Mouse (Mus musculus) common myeloid progenitor, adult 5-6 weeks (primary cell): Measurements from ENCODE around the gene Frmd8. TPM values are rescaled to one million over a fixed set of nuclear protein-coding genes. Genes with fewer than 3 reads are reported as not detected.

Source experiments
- total RNA-seq: library from RNA; stranded (forward); fragments of 200-1000, 187-1606 nt; gene quantifications from 2 replicates; pipeline ENCODE4 v1.2.3, GENCODE M21; 2017

The Frmd8 gene
- total RNA-seq, 1 experiment from 2014 or later = 21.1 TPM

Other genes with a start within 250 kb of the Frmd8 start
- 34.8 and 44.1 TPM in 2 replicates for gene Rela, start 237.8 kb downstream of the Frmd8 start, total RNA-seq
- 23.0 and 113 TPM in 2 replicates for gene Sipa1, start 211.6 kb downstream of the Frmd8 start, total RNA-seq
- gene Map3k11, start 186.5 kb downstream of the Frmd8 start, total RNA-seq = 18.8 and 21.6 TPM in 2 replicates
- 18.0 and 19.8 TPM in 2 replicates for gene Pcnx3, start 186.4 kb downstream of the Frmd8 start, total RNA-seq
- not detected in 2 replicates for gene Kcnk7, start 170.9 kb downstream of the Frmd8 start, total RNA-seq
- 29.8 and 31.7 TPM in 2 replicates for gene Ehbp1l1, start 149.0 kb downstream of the Frmd8 start, total RNA-seq
- gene Fam89b, start 145.6 kb downstream of the Frmd8 start, total RNA-seq = 17.8 and 35.4 TPM in 2 replicates
- 11.9 and 18.1 TPM in 2 replicates for gene Ltbp3, start 134.4 kb downstream of the Frmd8 start, total RNA-seq
- gene Scyl1, start 103.9 kb downstream of the Frmd8 start, total RNA-seq = 23.5 and 30.9 TPM in 2 replicates
- gene Slc25a45, start 2.5 kb upstream of the Frmd8 start, total RNA-seq = 34.0 and 41.0 TPM in 2 replicates
- 0.34 and 2.8 TPM in 2 replicates for gene Tigd3, start 18.9 kb upstream of the Frmd8 start, total RNA-seq
- 87.4 and 131 TPM in 2 replicates for gene Dpf2, start 37.7 kb upstream of the Frmd8 start, total RNA-seq
- not detected in 2 replicates for gene Cdc42ep2, start 49.5 kb upstream of the Frmd8 start, total RNA-seq
- gene Pola2, start 88.9 kb upstream of the Frmd8 start, total RNA-seq = 61.2 and 63.5 TPM in 2 replicates
- gene Slc22a20, start 110.9 kb upstream of the Frmd8 start, total RNA-seq = not detected in 2 replicates
- gene Capn1, start 140.6 kb upstream of the Frmd8 start, total RNA-seq = 29.9 and 37.2 TPM in 2 replicates
- gene Syvn1, start 171.3 kb upstream of the Frmd8 start, total RNA-seq = 5.9 and 6.5 TPM in 2 replicates
- 25.8 and 35.8 TPM in 2 replicates for gene Mrpl49, start 182.5 kb upstream of the Frmd8 start, total RNA-seq
- 1,809 and 1,850 TPM in 2 replicates for gene Fau, start 182.6 kb upstream of the Frmd8 start, total RNA-seq
- 10.3 and 11.6 TPM in 2 replicates for gene Znhit2, start 185.9 kb upstream of the Frmd8 start, total RNA-seq
- 4.9 and 5.9 TPM in 2 replicates for gene Tm7sf2, start 193.1 kb upstream of the Frmd8 start, total RNA-seq
- 43.1 and 54.1 TPM in 2 replicates for gene Vps51, start 202.0 kb upstream of the Frmd8 start, total RNA-seq
- not detected in 2 replicates for gene Tmem262, start 204.8 kb upstream of the Frmd8 start, total RNA-seq
- gene Gm28374, start 207.0 kb upstream of the Frmd8 start, total RNA-seq = not detected in 2 replicates
- 25.2 and 34.0 TPM in 2 replicates for gene Zfpl1, start 209.7 kb upstream of the Frmd8 start, total RNA-seq
- 25.8 and 26.2 TPM in 2 replicates for gene Cdca5, start 209.7 kb upstream of the Frmd8 start, total RNA-seq
- gene AC131692.1, start 219.1 kb upstream of the Frmd8 start, total RNA-seq = 0.46 TPM in 1 of 2 replicates, not detected in the other
- gene Naaladl1, start 230.5 kb upstream of the Frmd8 start, total RNA-seq = not detected in 2 replicates
- 4.9 and 8.2 TPM in 2 replicates for gene Sac3d1, start 243.4 kb upstream of the Frmd8 start, total RNA-seq